Mouse (Mus musculus): ENCODE measurements around the gene Col4a4. TPM values are rescaled to one million over a fixed set of nuclear protein-coding genes. Genes with fewer than 3 reads are reported as not detected.

Gene Col4a4
- polyA plus RNA-seq, 1 experiment from 2014 or later = 0.67 TPM

- H3K27ac ChIP-seq (ENCODE audit: low read length) = no peak overlapping the region
- no peaks in the 10 kb centered on the region for H3K27me3 ChIP-seq (ENCODE audit: control insufficient read depth, insufficient read depth, low read length)
- no peaks in the 10 kb centered on the region for H3K36me3 ChIP-seq (ENCODE audit: control insufficient read depth, insufficient read depth)
- no peak overlapping the region for H3K4me3 ChIP-seq (ENCODE audit: low read length)
- H3K9me3 ChIP-seq (replicated peaks; ENCODE audit: control insufficient read depth, low read length) = no peaks in the 10 kb centered on the region
- no peak overlapping the region for H3K9ac ChIP-seq (ENCODE audit: low read length)
- WGBS = 67% methylated on average over 6 of the region's 6 CpGs
- H3K4me2 ChIP-seq (ENCODE audit: low read depth, low read length) = no peak overlapping the region
- H3K4me1 ChIP-seq (ENCODE audit: control insufficient read depth, insufficient read depth, low read length) = 0 out of 2 replicates have a peak, but pooled peaks cover 1% of the 10 kb centered on the region
- no peak for ATAC-seq (replicated peaks; ENCODE audit: extremely low read depth, insufficient read depth, low FRiP score)
These were observed 50.0 kb downstream of the Col4a4 start for GRCm38 (mm10) chr1:82536515-82537174.

- Histone ChIP-seq H3K27me3 (ENCODE audit: control insufficient read depth, insufficient read depth, low read length) (no peaks in the 10 kb centered on the region), H3K4me3 (ENCODE audit: low read length) (no peak overlapping the region), H3K4me1 (ENCODE audit: control insufficient read depth, insufficient read depth, low read length) (no peaks in the 10 kb centered on the region), H3K9ac (ENCODE audit: low read length) (no peak overlapping the region), H3K36me3 (ENCODE audit: control insufficient read depth, insufficient read depth) (no peaks in the 10 kb centered on the region), H3K27ac (ENCODE audit: low read length) (no peak overlapping the region), H3K9me3 (replicated peaks; ENCODE audit: control insufficient read depth, low read length) (no peaks in the 10 kb centered on the region), H3K4me2 (ENCODE audit: low read depth, low read length) (no peak overlapping the region)
- WGBS = 44% methylated on average over 4 of the region's 4 CpGs
- ATAC-seq (replicated peaks; ENCODE audit: extremely low read depth, insufficient read depth, low FRiP score) = no peak
These were observed 58.7 kb downstream of the Col4a4 start for GRCm38 (mm10) chr1:82527931-82528330.

- WGBS = 88% methylated on average over 2 of the region's 2 CpGs
- no peak overlapping the region for H3K9ac ChIP-seq (ENCODE audit: low read length)
- no peaks in the 10 kb centered on the region for H3K36me3 ChIP-seq (ENCODE audit: control insufficient read depth, insufficient read depth)
- H3K4me3 ChIP-seq (ENCODE audit: low read length) = no peak overlapping the region
- H3K27me3 ChIP-seq (ENCODE audit: control insufficient read depth, insufficient read depth, low read length) = no peaks in the 10 kb centered on the region
- no peaks in the 10 kb centered on the region for H3K4me1 ChIP-seq (ENCODE audit: control insufficient read depth, insufficient read depth, low read length)
- H3K27ac ChIP-seq (ENCODE audit: low read length) = no peak overlapping the region
- H3K4me2 ChIP-seq (ENCODE audit: low read depth, low read length) = no peak overlapping the region
- ATAC-seq (replicated peaks; ENCODE audit: extremely low read depth, insufficient read depth, low FRiP score) = no peak
- H3K9me3 ChIP-seq (replicated peaks; ENCODE audit: control insufficient read depth, low read length) = no peaks in the 10 kb centered on the region
These were observed 94.7 kb downstream of the Col4a4 start for GRCm38 (mm10) chr1:82491954-82492353.

- no peak for ATAC-seq (replicated peaks; ENCODE audit: extremely low read depth, insufficient read depth, low FRiP score)
- Histone ChIP-seq H3K27me3 (ENCODE audit: control insufficient read depth, insufficient read depth, low read length) (no peaks in the 10 kb centered on the region; the same call in 1 of the 2 replicates), H3K4me2 (ENCODE audit: low read depth, low read length) (no peak overlapping the region), H3K4me1 (ENCODE audit: control insufficient read depth, insufficient read depth, low read length) (no peaks in the 10 kb centered on the region), H3K27ac (ENCODE audit: low read length) (no peak overlapping the region), H3K36me3 (ENCODE audit: control insufficient read depth, insufficient read depth) (no peaks in the 10 kb centered on the region), H3K4me3 (ENCODE audit: low read length) (no peak overlapping the region), H3K9ac (ENCODE audit: low read length) (no peak overlapping the region), H3K9me3 (replicated peaks; ENCODE audit: control insufficient read depth, low read length) (no peaks in the 10 kb centered on the region)
- 71% methylated on average over 4 of the region's 4 CpGs for WGBS
These were observed 100.3 kb downstream of the Col4a4 start for GRCm38 (mm10) chr1:82486371-82486770.

GRCm38 (mm10) chr1:82482371-82482770, 104.3 kb downstream of the Col4a4 start:
- no peak for ATAC-seq (replicated peaks; ENCODE audit: extremely low read depth, insufficient read depth, low FRiP score)
- Histone ChIP-seq H3K9ac (ENCODE audit: low read length) (no peak overlapping the region), H3K4me3 (ENCODE audit: low read length) (no peak overlapping the region), H3K36me3 (ENCODE audit: control insufficient read depth, insufficient read depth) (no peaks in the 10 kb centered on the region), H3K4me2 (ENCODE audit: low read depth, low read length) (no peak overlapping the region), H3K27ac (ENCODE audit: low read length) (no peak overlapping the region), H3K9me3 (replicated peaks; ENCODE audit: control insufficient read depth, low read length) (no peaks in the 10 kb centered on the region), H3K4me1 (ENCODE audit: control insufficient read depth, insufficient read depth, low read length) (no peaks in the 10 kb centered on the region), H3K27me3 (ENCODE audit: control insufficient read depth, insufficient read depth, low read length) (no peaks in the 10 kb centered on the region; the same call in 1 of the 2 replicates)
- 77% methylated on average over 7 of the region's 7 CpGs for WGBS

DNA sequence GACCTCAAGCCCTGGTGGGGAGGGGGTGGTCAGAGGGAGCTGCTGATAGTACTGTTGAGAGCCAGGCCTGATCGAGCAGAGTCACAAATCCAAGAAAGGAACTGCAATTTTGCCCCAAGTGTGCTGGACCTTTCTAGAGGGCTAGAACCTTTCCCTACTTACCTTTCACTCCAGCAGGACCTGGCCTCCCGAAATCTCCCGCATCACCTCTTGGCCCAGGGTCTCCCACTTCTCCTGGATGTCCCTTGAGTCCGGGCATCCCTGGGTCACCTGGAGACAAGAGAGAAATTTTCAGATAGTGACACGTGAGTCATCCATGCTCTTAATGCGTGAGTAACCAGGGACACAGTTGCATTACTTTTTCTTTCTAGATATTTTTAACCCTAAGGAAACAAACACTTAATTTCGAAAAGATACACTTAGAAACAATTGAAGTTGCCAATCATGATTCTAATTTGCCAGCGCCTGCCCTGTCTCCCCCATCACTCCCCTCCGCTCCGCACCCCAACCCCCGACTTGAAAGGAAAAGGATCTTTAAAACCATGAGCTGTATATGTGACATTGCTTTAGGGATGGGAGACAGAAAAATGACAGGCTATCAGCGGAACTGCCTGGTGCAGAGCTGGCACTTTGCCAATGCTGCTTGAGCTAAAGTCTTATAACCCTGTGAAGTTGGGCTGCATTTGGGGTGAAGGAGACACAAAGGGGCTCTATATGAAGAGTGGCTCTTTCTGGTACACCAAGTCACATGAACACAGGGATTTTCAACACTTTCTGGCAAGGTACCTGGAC, 106.8 kb downstream of the Col4a4 start:
- Histone ChIP-seq H3K9ac (ENCODE audit: low read length) (no peak overlapping the region), H3K36me3 (ENCODE audit: control insufficient read depth, insufficient read depth) (no peaks in the 10 kb centered on the region), H3K9me3 (replicated peaks; ENCODE audit: control insufficient read depth, low read length) (no peaks in the 10 kb centered on the region), H3K4me3 (ENCODE audit: low read length) (no peak overlapping the region), H3K27me3 (ENCODE audit: control insufficient read depth, insufficient read depth, low read length) (no peaks in the 10 kb centered on the region), H3K4me1 (ENCODE audit: control insufficient read depth, insufficient read depth, low read length) (no peaks in the 10 kb centered on the region), H3K4me2 (ENCODE audit: low read depth, low read length) (no peak overlapping the region), H3K27ac (ENCODE audit: low read length) (no peak overlapping the region)
- WGBS = 70% methylated on average over 12 of the region's 12 CpGs
- no peak for ATAC-seq (replicated peaks; ENCODE audit: extremely low read depth, insufficient read depth, low FRiP score)

DNA sequence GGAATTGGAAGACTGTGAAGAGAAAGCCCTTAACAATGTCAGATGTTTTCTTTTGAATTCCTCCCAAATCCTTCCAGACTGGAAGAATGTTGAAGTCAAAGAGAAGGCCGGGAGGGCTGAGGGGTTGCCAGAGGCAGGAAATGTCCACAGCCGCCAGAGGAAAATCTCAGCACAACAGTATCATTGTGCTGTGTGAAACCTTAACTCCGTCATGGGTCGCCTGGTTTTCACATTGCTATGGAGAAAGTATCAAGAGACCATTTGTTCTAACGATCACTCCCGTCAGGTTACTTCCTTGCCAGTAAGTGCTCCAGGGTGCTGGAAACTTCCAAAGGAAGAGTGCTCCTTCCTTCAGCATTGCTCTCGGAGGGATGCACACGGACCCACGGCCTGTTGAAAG, 109.9 kb downstream of the Col4a4 start:
- Histone ChIP-seq H3K4me3 (ENCODE audit: low read length) (no peak overlapping the region), H3K9ac (ENCODE audit: low read length) (no peak overlapping the region), H3K27ac (ENCODE audit: low read length) (peak overlapping the region; percentile 25; the same call in 1 of the 2 replicates), H3K36me3 (ENCODE audit: control insufficient read depth, insufficient read depth) (no peaks in the 10 kb centered on the region), H3K9me3 (replicated peaks; ENCODE audit: control insufficient read depth, low read length) (no peaks in the 10 kb centered on the region), H3K27me3 (ENCODE audit: control insufficient read depth, insufficient read depth, low read length) (no peaks in the 10 kb centered on the region), H3K4me2 (ENCODE audit: low read depth, low read length) (0 out of 2 replicates have a peak overlapping the region, but pooled peaks have one; percentile 13), H3K4me1 (ENCODE audit: control insufficient read depth, insufficient read depth, low read length) (peaks cover 2% of the 10 kb centered on the region; the same call in 1 of the 2 replicates)
- peak; percentile 45; the same call in 1 of the 2 replicates for ATAC-seq (replicated peaks; ENCODE audit: extremely low read depth, insufficient read depth, low FRiP score)
- 30% methylated on average over 9 of the region's 9 CpGs for WGBS

DNA sequence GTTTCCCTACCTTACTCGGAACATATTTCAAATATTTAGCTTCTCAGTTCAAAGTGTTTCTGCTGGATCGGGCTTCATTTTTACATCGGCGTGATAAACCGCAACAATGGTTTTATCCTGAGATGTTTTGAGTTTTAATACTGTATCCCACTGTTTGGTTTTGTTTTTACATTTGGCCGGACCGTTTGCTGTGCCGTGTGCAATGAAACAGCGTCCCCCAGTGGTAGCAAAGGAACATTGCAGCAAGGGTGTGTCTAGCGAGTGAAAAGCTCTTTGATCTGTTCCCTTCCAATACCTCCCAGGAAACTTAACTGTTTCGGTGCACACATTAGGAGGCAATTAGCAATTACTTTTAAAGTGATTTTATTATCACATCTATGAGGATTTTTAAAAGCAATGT, 110.4 kb downstream of the Col4a4 start:
- Histone ChIP-seq H3K27ac (ENCODE audit: low read length) (no peak overlapping the region), H3K4me3 (ENCODE audit: low read length) (no peak overlapping the region), H3K9ac (ENCODE audit: low read length) (no peak overlapping the region), H3K4me2 (ENCODE audit: low read depth, low read length) (no peak overlapping the region), H3K27me3 (ENCODE audit: control insufficient read depth, insufficient read depth, low read length) (no peaks in the 10 kb centered on the region), H3K4me1 (ENCODE audit: control insufficient read depth, insufficient read depth, low read length) (peaks cover 2% of the 10 kb centered on the region; the same call in 1 of the 2 replicates), H3K36me3 (ENCODE audit: control insufficient read depth, insufficient read depth) (no peaks in the 10 kb centered on the region), H3K9me3 (replicated peaks; ENCODE audit: control insufficient read depth, low read length) (no peaks in the 10 kb centered on the region)
- 51% methylated on average over 11 of the region's 11 CpGs for WGBS
- ATAC-seq (replicated peaks; ENCODE audit: extremely low read depth, insufficient read depth, low FRiP score) = no peak

- peaks cover 2% of the 10 kb centered on the region; the same call in 1 of the 2 replicates for H3K4me1 ChIP-seq (ENCODE audit: control insufficient read depth, insufficient read depth, low read length)
- no peak overlapping the region for H3K27ac ChIP-seq (ENCODE audit: low read length)
- no peak overlapping the region for H3K9ac ChIP-seq (ENCODE audit: low read length)
- H3K4me3 ChIP-seq (ENCODE audit: low read length) = no peak overlapping the region
- H3K27me3 ChIP-seq (ENCODE audit: control insufficient read depth, insufficient read depth, low read length) = no peaks in the 10 kb centered on the region
- H3K36me3 ChIP-seq (ENCODE audit: control insufficient read depth, insufficient read depth) = no peaks in the 10 kb centered on the region
- H3K9me3 ChIP-seq (replicated peaks; ENCODE audit: control insufficient read depth, low read length) = no peaks in the 10 kb centered on the region
- whole genome bisulfite sequencing = 79% methylated on average over 4 of the region's 4 CpGs
- ATAC-seq (replicated peaks; ENCODE audit: extremely low read depth, insufficient read depth, low FRiP score) = no peak
- H3K4me2 ChIP-seq (ENCODE audit: low read depth, low read length) = no peak overlapping the region
These were observed 110.8 kb downstream of the Col4a4 start for GRCm38 (mm10) chr1:82475821-82476220.

Data from heart, embryonic 16.5 days (tissue).